In genomic region chr10:79852107-79852789, GRCm38 (mm10) we compare ENCODE assay signal across 8 mouse cellular contexts. TPM values are rescaled to one million over a fixed set of nuclear protein-coding genes. Genes with fewer than 3 reads are reported as not detected.
DNase-seq lines count a peak whose midpoint lies in the region; TF ChIP-seq lines count a peak whose summit lies in the region.

No protein-coding gene starts in this region.

- peak; percentile 73 for DNase-seq in 3T3-L1 (ENCODE audit: low read depth, low spot score)
- no peak for DNase-seq in ES-E14 (ENCODE audit: low read depth, low spot score)
- DNase-seq in heart, adult 8-10 months (ENCODE audit: low spot score): peak; percentile 65
- peak; percentile 58 to 68 for DNase-seq in kidney, adult 8-10 months
- DNase-seq in lung, postnatal 14 days: peak; percentile 58
- no peak for DNase-seq in frontal cortex, postnatal 36 days (ENCODE audit: low spot score in 2 of 2)
- no peak for DNase-seq in spleen, postnatal 36 days (ENCODE audit: low spot score in 2 of 2)
- DNase-seq in frontal cortex, postnatal 25 days (ENCODE audit: low spot score in 2 of 2): no peak

- H3K36me3 ChIP-seq in ES-E14 (ENCODE audit: control insufficient read depth, insufficient read depth, low read length, poor library complexity, severe bottlenecking): peaks cover 14% of the 10 kb centered on the region

- H3K4me3 ChIP-seq in ES-E14 (ENCODE audit: insufficient read depth in 1 of 2, low read depth in 1 of 2, low read length in 2 of 2, poor library complexity in 1 of 2, severe bottlenecking in 1 of 2): peak overlapping the region; percentile 69 to 70

- H3K9me3 ChIP-seq in ES-E14 (ENCODE audit: control insufficient read depth, insufficient read depth, low read depth, low read length): no peaks in the 10 kb centered on the region

- peak overlapping the region; percentile 91; the same call in 1 of the 2 replicates for H3K9ac ChIP-seq in ES-E14 (ENCODE audit: insufficient read depth, low read depth, low read length, poor library complexity, severe bottlenecking)

- H3K4me1 ChIP-seq in ES-E14 (ENCODE audit: control insufficient read depth in 2 of 2, insufficient read depth in 2 of 2, low read length in 2 of 2, poor library complexity in 1 of 2): peaks cover 0 to 27% of the 10 kb centered on the region in 2 experiments; a peak in 3 of 4 replicates

- in situ Hi-C loops in ES-E14 (cut with MboI; ENCODE audit: low sequenced_read_pairs in 2 of 2, unreplicated experiment in 2 of 2): no loop called here

- H3K27ac ChIP-seq in ES-E14 (ENCODE audit: insufficient read depth, low read depth, low read length, poor library complexity, severe bottlenecking): peak overlapping the region; percentile 97; the same call in 1 of the 2 replicates

TF ChIP-seq in ES-E14, 5 proteins besides CTCF, POLR2A, EP300 and RAD21:
- TF ChIP-seq ZC3H11A (IDR thresholded peaks at IDR 0.05; ENCODE audit: borderline replicate concordance, low read depth, low read length): no peak
- TF ChIP-seq MAFK (IDR thresholded peaks at IDR 0.05; ENCODE audit: insufficient read depth, low read depth, low read length): no peak
- no peak for TF ChIP-seq ZNF384 (IDR thresholded peaks at IDR 0.05; ENCODE audit: low read depth, low read length)

RNA-seq across cellular contexts. Expression of gene Ptbp1, which starts 2.0 kb away (rescaled TPM):
- 403 and 408 TPM in 2 replicates for total RNA-seq in ES-E14 (2012; rRNA removed)
- 10 to 100 TPM; 45.4 to 57.7 (median 49.9) TPM for total RNA-seq in heart, adult 8-10 months (2022)

RNA-seq across cellular contexts. Expression of gene Prtn3, which starts 22.0 kb away (rescaled TPM):
- 1.0 and 1.3 TPM in 2 replicates for total RNA-seq in ES-E14 (2012; rRNA removed)
- 1 to 10 TPM in 1 of 4 experiments, not detected in 3; 2.4 TPM for total RNA-seq in heart, adult 8-10 months (2022)

RNA-seq across cellular contexts. Expression of gene Plppr3, which starts 22.2 kb away (rescaled TPM):
- 3.7 and 7.8 TPM in 2 replicates for total RNA-seq in ES-E14 (2012; rRNA removed)
- total RNA-seq in heart, adult 8-10 months (2022): under 1 TPM in 3 of 4 experiments, not detected in 1; 0.19 to 0.41 (median 0.29) TPM

RNA-seq across cellular contexts. Expression of gene Misp, which starts 31.5 kb away (rescaled TPM):
- 1.7 and 2.2 TPM in 2 replicates for total RNA-seq in ES-E14 (2012; rRNA removed)
- under 1 TPM in 3 of 4 experiments, not detected in 1; 0.31 to 0.75 (median 0.60) TPM for total RNA-seq in heart, adult 8-10 months (2022)

RNA-seq across cellular contexts. Expression of gene Elane, which starts 33.8 kb away (rescaled TPM):
- not detected in 2 replicates for total RNA-seq in ES-E14 (2012; rRNA removed)
- total RNA-seq in heart, adult 8-10 months (2022): under 1 TPM in 1 of 4 experiments, not detected in 3; 0.57 TPM

Comparison
In these comparisons a context has a peak if more than half of its experiments do, and no peak if none do; other contexts are left out.
1. DNase-seq: peak in 3T3-L1 (single experiment), heart, adult 8-10 months (single experiment), kidney, adult 8-10 months (2 of 2) and lung, postnatal 14 days (single experiment); none in ES-E14 (single experiment), frontal cortex, postnatal 36 days (0 of 2), spleen, postnatal 36 days (0 of 2) and frontal cortex, postnatal 25 days (0 of 2).